Mouse (Mus musculus) forebrain, embryonic 10.5 days (tissue): ENCODE measurements around the gene Brpf3. TPM values are rescaled to one million over a fixed set of nuclear protein-coding genes. Genes with fewer than 3 reads are reported as not detected.
A peak's percentile ranks its signal among the peaks of the same experiment; 100 is the strongest.
"Not testable (repeated sequence)": the region's sequence is repeated elsewhere in the genome, so short reads cannot be mapped to it uniquely, and the experiment has no call there.

Source experiments
- DNase-seq: peaks from one replicate; pipeline ENCODE4 v3.0.0-alpha.2; 2017; ENCODE audit warnings: low spot score; ENCODE audit errors: extremely low spot score
- H3K27ac ChIP-seq: fragments of 300-500 bp; sonication (generic); 2 replicates; pipeline ENCODE4 v1.5.1; 2016; ENCODE audit warnings: mild to moderate bottlenecking
- H3K27me3 ChIP-seq: fragments of 300-500 bp; sonication (generic); 2 replicates; pipeline ENCODE4 v1.6.1; 2016; ENCODE audit warnings: mild to moderate bottlenecking; ENCODE audit not compliant: poor library complexity, severe bottlenecking
- H3K36me3 ChIP-seq: fragments of 300-500 bp; sonication (generic); replicated peaks from 2 replicates; pipeline ENCODE4 v1.6.1; 2016; ENCODE audit warnings: mild to moderate bottlenecking, moderate library complexity
- H3K4me1 ChIP-seq: fragments of 300-500 bp; sonication (generic); 2 replicates; pipeline ENCODE4 v1.6.1; 2016
- H3K4me3 ChIP-seq: fragments of 300-500 bp; sonication (generic); 2 replicates; pipeline ENCODE4 v1.5.1; 2016; ENCODE audit warnings: mild to moderate bottlenecking, moderate library complexity
- H3K9me3 ChIP-seq: fragments of 300-500 bp; sonication (generic); 2 replicates; pipeline ENCODE4 v1.6.1; 2016; ENCODE audit warnings: mild to moderate bottlenecking, moderate library complexity
- WGBS: fragments of 180-500 bp; shearing (Covaris S2); methylation state at CpG from one replicate; pipeline ENCODE4 v1.1.7; 2016; 5-methylcytosine and 5-hydroxymethylcytosine counted together
- polyA plus RNA-seq: library from polyadenylated mRNA; unstranded; fragments of >200 nt; fragmentation: Nextera tagmentation; extraction: Ambion mirVana; gene quantifications from 2 replicates; pipeline ENCODE4 v1.2.1, GENCODE M21; 2016

Gene Brpf3
- polyA plus RNA-seq, 1 experiment from 2014 or later = 12.0 TPM

GRCm38 (mm10) chr17:28823749-28824148 lies 22.9 kb downstream of the Brpf3 start:
- Histone ChIP-seq H3K4me1 (no peaks in the 10 kb centered on the region), H3K4me3 (no peak overlapping the region), H3K9me3 (no peaks in the 10 kb centered on the region), H3K27ac (peak overlapping the region; percentile 26; the same call in 1 of the 2 replicates), H3K27me3 (no peaks in the 10 kb centered on the region), H3K36me3 (peaks cover 100% of the 10 kb centered on the region)
- 91% methylated on average over 11 of the region's 11 CpGs for WGBS
- no peak for DNase-seq

GRCm38 (mm10) chr17:28824896-28825295 lies 24.0 kb downstream of the Brpf3 start:
- Histone ChIP-seq H3K27me3 (no peaks in the 10 kb centered on the region), H3K27ac (no peak overlapping the region), H3K9me3 (no peaks in the 10 kb centered on the region), H3K36me3 (peaks cover 100% of the 10 kb centered on the region), H3K4me1 (no peaks in the 10 kb centered on the region), H3K4me3 (no peak overlapping the region)
- WGBS = 90% methylated on average over 6 of the region's 6 CpGs
- no peak for DNase-seq

GRCm38 (mm10) chr17:28825359-28826041 lies 24.6 kb downstream of the Brpf3 start:
- DNase-seq = no peak
- Histone ChIP-seq H3K9me3 (no peaks in the 10 kb centered on the region), H3K27ac (no peak overlapping the region), H3K4me1 (no peaks in the 10 kb centered on the region), H3K27me3 (no peaks in the 10 kb centered on the region), H3K36me3 (peaks cover 100% of the 10 kb centered on the region), H3K4me3 (no peak overlapping the region)
- 91% methylated on average over 6 of the region's 6 CpGs for WGBS

- WGBS = 96% methylated on average over 8 of the region's 8 CpGs
These were observed 26.9 kb downstream of the Brpf3 start for GRCm38 (mm10) chr17:28827665-28828231.

GRCm38 (mm10) chr17:28829120-28829519 lies 28.2 kb downstream of the Brpf3 start:
- Histone ChIP-seq H3K9me3 (no peaks in the 10 kb centered on the region), H3K4me3 (no peak overlapping the region), H3K36me3 (peaks cover 100% of the 10 kb centered on the region), H3K27ac (no peak overlapping the region), H3K4me1 (no peaks in the 10 kb centered on the region), H3K27me3 (no peaks in the 10 kb centered on the region)
- 88% methylated on average over 14 of the region's 14 CpGs for WGBS
- no peak for DNase-seq

More at GRCm38 (mm10) chr17:28827665-28828231, 26.9 kb downstream of the Brpf3 start:
- peaks cover 100% of the 10 kb centered on the region for H3K36me3 ChIP-seq
- no peak overlapping the region for H3K4me3 ChIP-seq
- DNase-seq = no peak
- H3K9me3 ChIP-seq = no peaks in the 10 kb centered on the region
- H3K4me1 ChIP-seq = no peaks in the 10 kb centered on the region
- no peak overlapping the region for H3K27ac ChIP-seq
- H3K27me3 ChIP-seq = no peaks in the 10 kb centered on the region

- Histone ChIP-seq H3K4me3 (no peak overlapping the region), H3K36me3 (peaks cover 98% of the 10 kb centered on the region), H3K27me3 (no peaks in the 10 kb centered on the region), H3K4me1 (no peaks in the 10 kb centered on the region), H3K9me3 (no peaks in the 10 kb centered on the region), H3K27ac (peak overlapping the region; percentile 35; the same call in 1 of the 2 replicates)
- no peak for DNase-seq
- 85% methylated on average over 8 of the region's 8 CpGs for WGBS
These were observed 30.2 kb downstream of the Brpf3 start for GRCm38 (mm10) chr17:28831065-28831464.

- Histone ChIP-seq H3K4me1 (no peaks in the 10 kb centered on the region), H3K36me3 (peaks cover 98% of the 10 kb centered on the region), H3K4me3 (no peak overlapping the region), H3K9me3 (no peaks in the 10 kb centered on the region), H3K27me3 (no peaks in the 10 kb centered on the region), H3K27ac (no peak overlapping the region)
- 93% methylated on average over 9 of the region's 9 CpGs for WGBS
- DNase-seq = no peak
These were observed 31.1 kb downstream of the Brpf3 start for GRCm38 (mm10) chr17:28832040-28832439.

- WGBS = 91% methylated on average over 3 of the region's 3 CpGs
- Histone ChIP-seq H3K36me3 (peaks cover 98% of the 10 kb centered on the region), H3K4me3 (no peak overlapping the region), H3K4me1 (no peaks in the 10 kb centered on the region), H3K27me3 (no peaks in the 10 kb centered on the region), H3K27ac (0 out of 2 replicates have a peak overlapping the region, but pooled peaks have one; percentile 20), H3K9me3 (no peaks in the 10 kb centered on the region)
- no peak for DNase-seq
These were observed 32.0 kb downstream of the Brpf3 start for GRCm38 (mm10) chr17:28832875-28833274.

- H3K27ac ChIP-seq = no peak overlapping the region
- DNase-seq = no peak
- peaks cover 98% of the 10 kb centered on the region for H3K36me3 ChIP-seq
- no peaks in the 10 kb centered on the region for H3K27me3 ChIP-seq
- no peak overlapping the region for H3K4me3 ChIP-seq
- whole genome bisulfite sequencing = 90% methylated on average over 10 of the region's 10 CpGs
- H3K4me1 ChIP-seq = no peaks in the 10 kb centered on the region
- H3K9me3 ChIP-seq = peaks cover 8% of the 10 kb centered on the region; the same call in 1 of the 2 replicates
These were observed 33.8 kb downstream of the Brpf3 start for GRCm38 (mm10) chr17:28834676-28835075.

- WGBS = 91% methylated on average over 7 of the region's 7 CpGs
- no peaks in the 10 kb centered on the region for H3K4me1 ChIP-seq
- peaks cover 17% of the 10 kb centered on the region; the same call in 1 of the 2 replicates for H3K9me3 ChIP-seq
- H3K36me3 ChIP-seq = peaks cover 88% of the 10 kb centered on the region
- no peak for DNase-seq
- H3K27me3 ChIP-seq = no peaks in the 10 kb centered on the region
- no peak overlapping the region for H3K4me3 ChIP-seq
- H3K27ac ChIP-seq = no peak overlapping the region
These were observed 37.0 kb downstream of the Brpf3 start for GRCm38 (mm10) chr17:28837840-28838239.

- WGBS = 97% methylated on average over 4 of the region's 4 CpGs
- Histone ChIP-seq H3K36me3 (peaks cover 49% of the 10 kb centered on the region), H3K9me3 (peaks cover 17% of the 10 kb centered on the region; the same call in 1 of the 2 replicates)
These were observed 41.1 kb downstream of the Brpf3 start for GRCm38 (mm10) chr17:28841947-28842346.

GRCm38 (mm10) chr17:28843665-28844064 lies 42.8 kb downstream of the Brpf3 start:
- Histone ChIP-seq H3K27ac (no peak overlapping the region), H3K4me1 (no peaks in the 10 kb centered on the region), H3K36me3 (peaks cover 31% of the 10 kb centered on the region), H3K27me3 (no peaks in the 10 kb centered on the region), H3K4me3 (no peak overlapping the region), H3K9me3 (peaks cover 17% of the 10 kb centered on the region; the same call in 1 of the 2 replicates)
- DNase-seq = no peak
- 91% methylated on average over 5 of the region's 5 CpGs for WGBS

More at GRCm38 (mm10) chr17:28841947-28842346, 41.1 kb downstream of the Brpf3 start:
- H3K4me3 ChIP-seq, DNase-seq, H3K27ac ChIP-seq, H3K27me3 ChIP-seq, H3K4me1 ChIP-seq: not testable (repeated sequence)

- no peak overlapping the region for H3K4me3 ChIP-seq
- DNase-seq = no peak
- WGBS = 78% methylated on average over 11 of the region's 11 CpGs
- H3K9me3 ChIP-seq = 0 out of 2 replicates have a peak, but pooled peaks cover under 1% of the 10 kb centered on the region
- no peaks in the 10 kb centered on the region for H3K4me1 ChIP-seq
- no peaks in the 10 kb centered on the region for H3K27me3 ChIP-seq
- no peaks in the 10 kb centered on the region for H3K36me3 ChIP-seq
- H3K27ac ChIP-seq = no peak overlapping the region
These were observed 46.2 kb downstream of the Brpf3 start for GRCm38 (mm10) chr17:28846974-28847617.
